Mouse (Mus musculus): ENCODE results near the gene Prrt1.

Prrt1 gene

DNA sequence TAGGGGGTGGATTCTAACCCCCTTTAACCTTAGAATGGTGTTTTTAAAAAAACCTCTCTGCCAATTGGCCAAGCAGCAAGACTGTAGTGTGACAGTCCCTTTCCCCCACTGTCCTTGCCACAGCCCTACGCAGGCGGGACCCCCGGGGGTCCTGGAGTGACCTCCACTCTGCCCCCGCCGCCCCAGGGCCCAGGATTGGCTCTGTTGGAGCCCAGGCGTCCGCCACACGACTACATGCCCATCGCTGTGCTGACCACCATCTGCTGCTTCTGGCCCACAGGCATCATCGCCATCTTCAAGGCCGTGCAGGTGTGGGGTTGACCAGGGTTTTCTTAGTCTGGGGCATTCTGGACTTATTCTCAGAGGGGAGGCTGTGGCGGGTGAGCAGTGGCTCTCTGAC, 2.3 kb downstream of the Prrt1 start:
- ChIA-PET POLR2A (interaction anchor here in 1 of 4 experiments (1.8 kb wide), 1 partner anchor 13 kb away, joined by 18 read pairs; the partner anchor contains the start of gene Fkbpl), CTCF (interaction anchor here in 1 of 4 experiments (1.6 kb wide), 1 partner anchor 13 kb away, joined by 10 read pairs; no protein-coding TSS in a partner anchor)

GRCm38 (mm10) chr17:34632261-34632691, 2.9 kb downstream of the Prrt1 start:
- ChIA-PET CTCF (interaction anchor here (0.5 to 1.6 kb wide), 14 partner anchors 9 to 313 kb away, joined by 3 to 12 read pairs (median 5); partner anchors contain the start of genes Atf6b (in 1 of the 4), Fkbpl (in 1 of the 4) and Pbx2 (in 1 of the 4)), POLR2A (interaction anchor here (0.5 to 1.8 kb wide), 37 partner anchors 9 to 677 kb away, joined by 3 to 24 read pairs (median 4); partner anchors contain the start of genes Atf6b (in 4 of the 4), Fkbpl (in 3 of the 4), Agpat1 (in 2 of the 4) and Pbx2 (in 2 of the 4))

DNA sequence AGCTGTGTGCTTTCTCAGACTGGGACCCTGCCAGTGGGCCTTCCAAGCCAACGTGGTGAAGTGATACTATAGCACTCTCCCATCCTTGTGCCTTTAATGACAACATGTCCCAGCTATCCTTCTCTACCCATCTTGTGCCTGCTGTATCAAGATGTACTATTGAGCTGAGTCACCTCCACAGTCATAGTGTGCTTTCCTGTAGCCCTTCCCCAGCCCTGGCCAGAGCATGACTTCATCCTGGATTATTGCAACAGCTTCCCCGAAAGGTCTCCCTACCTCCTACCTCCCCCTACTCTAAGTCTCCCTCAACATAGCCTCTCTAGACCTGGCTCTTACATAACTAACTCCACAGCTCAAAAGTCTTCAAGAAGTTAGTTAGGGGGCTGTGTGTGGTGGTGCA, 6.3 kb downstream of the Prrt1 start:
- POLR2A ChIA-PET = interaction anchor here in 2 of 4 experiments (0.6 to 1.6 kb wide), 4 partner anchors 10 to 315 kb away, joined by 3 to 5 read pairs (median 4); partner anchors contain the start of gene Atf6b (in 1 of the 2)

DNA sequence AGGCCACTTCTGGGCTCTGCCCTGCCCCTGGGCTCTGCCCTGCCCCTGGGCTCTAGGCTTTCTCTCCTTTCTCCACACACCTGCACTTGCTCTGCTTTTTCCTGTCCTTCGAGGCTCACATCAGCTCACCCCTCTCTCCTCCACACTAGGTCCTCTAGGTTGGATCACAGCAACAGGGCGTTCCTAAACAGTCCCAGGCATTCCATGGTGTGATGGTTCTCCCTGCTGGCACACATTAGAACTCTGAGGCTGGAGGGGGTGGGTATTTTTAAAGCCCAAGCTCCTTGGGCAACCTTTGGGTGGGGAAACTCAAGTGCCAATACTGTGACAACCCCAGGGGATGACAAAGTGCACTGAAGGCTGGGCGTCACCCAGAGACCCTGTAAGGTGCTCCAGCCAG, 8.1 kb downstream of the Prrt1 start:
- POLR2A ChIA-PET = interaction anchor here in 2 of 4 experiments (1.0 to 1.6 kb wide), 4 partner anchors 10 to 33 kb away, joined by 3 to 4 read pairs (median 4); partner anchors contain the start of genes Atf6b (in 2 of the 2) and Agpat1 (in 1 of the 2)
- CTCF ChIA-PET = interaction anchor here in 1 of 4 experiments (0.6 to 0.9 kb wide), 2 partner anchors 18 to 335 kb away, joined by 3 to 4 read pairs; partner anchors contain the start of gene Hspa1l

More for the DNA sequence above, 6.3 kb downstream of the Prrt1 start:
- CTCF ChIA-PET = interaction anchor here in 2 of 4 experiments (0.8 to 1.1 kb wide), 2 partner anchors 15 to 17 kb away, joined by 3 read pairs; no protein-coding TSS in a partner anchor

DNA sequence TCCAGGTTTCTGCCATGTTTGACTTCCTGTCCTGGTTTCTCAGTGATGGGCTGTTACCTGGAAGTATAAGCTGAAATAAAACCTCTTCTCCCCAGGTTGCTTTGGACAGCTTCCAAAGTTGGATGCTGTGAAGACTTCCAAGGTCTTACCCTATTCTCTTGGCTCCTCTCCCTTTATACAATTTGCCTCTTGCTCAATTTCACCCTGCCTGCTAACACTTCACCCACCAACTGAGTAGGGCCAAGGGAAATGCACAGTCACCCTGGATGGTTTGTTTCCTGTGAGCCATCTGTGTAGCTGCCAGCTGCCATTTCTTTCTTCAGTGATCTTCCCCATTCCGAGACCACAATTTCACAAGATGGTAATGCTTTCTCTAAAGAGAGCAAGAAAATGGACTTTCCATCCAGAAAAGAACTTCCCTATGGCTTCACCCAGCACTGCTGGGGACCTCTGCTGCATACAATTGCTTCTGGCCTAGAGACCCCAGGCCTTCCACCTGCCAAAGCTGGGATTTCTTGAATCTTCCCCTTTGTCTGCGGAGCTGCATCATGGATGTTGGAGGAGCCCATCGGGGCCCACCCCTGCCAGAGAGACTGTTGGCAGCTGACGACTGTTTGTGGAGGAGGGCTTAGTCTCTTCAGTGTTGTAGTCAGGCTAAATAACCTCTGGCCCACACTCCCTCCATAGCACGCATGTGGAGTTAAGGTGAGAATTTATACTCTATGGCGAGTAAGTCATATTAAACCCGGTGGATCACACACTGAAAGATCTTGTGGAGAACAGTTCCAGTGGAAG, 10.3 kb downstream of the Prrt1 start:
- CTCF ChIA-PET = no interaction called here

DNA sequence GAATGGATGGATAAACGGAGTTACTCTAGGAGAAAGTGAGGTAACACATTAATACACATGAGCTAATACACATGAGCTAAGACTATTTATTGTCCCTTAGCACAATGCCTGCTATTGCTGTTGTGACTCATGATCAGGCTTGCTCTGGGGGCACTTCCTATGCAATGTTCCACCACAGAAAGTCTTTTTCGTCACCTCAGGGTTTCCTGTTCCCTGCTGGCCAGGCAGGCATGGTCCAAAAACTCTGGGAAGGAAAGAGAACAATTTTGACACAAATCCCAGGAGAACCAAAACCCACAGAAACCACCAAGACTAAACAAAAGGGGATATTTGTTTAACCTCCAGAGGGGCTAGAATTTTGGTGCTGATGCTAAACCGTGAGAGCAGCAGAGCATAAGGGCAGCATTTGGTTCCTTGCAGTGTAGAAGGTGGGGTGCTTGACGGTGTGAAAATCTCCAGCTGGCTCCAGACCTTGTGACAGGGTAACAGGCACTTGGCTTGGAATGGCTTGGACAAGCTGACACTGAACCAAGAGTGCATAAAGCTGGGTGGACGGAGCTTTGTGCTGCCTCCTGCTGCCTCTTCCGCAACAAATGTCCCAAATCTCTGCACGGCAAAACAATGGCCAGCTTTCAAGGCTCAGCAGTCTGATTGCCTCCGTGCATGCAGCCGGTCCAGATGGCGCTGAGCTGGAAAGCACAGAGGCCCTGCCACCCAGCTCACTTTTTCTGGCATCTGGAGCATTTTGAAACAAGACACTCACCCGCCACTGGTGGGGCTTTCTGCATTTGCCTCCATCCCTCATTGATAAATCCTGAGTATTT, 11.7 kb downstream of the Prrt1 start:
- CTCF ChIA-PET = interaction anchor here in 3 of 4 experiments (0.7 to 1.6 kb wide), 5 partner anchors 9 to 46 kb away, joined by 3 to 5 read pairs (median 3); no protein-coding TSS in a partner anchor
- POLR2A ChIA-PET = interaction anchor here (0.5 to 1.5 kb wide), 6 partner anchors 8 to 421 kb away, joined by 3 to 4 read pairs (median 3); no protein-coding TSS in a partner anchor

More for the DNA sequence above, 10.3 kb downstream of the Prrt1 start:
- POLR2A ChIA-PET = interaction anchor here in 1 of 4 experiments (1.1 kb wide), 1 partner anchor 313 kb away, joined by 3 read pairs; no protein-coding TSS in a partner anchor

- ChIA-PET POLR2A (interaction anchor here in 1 of 4 experiments (1.5 kb wide), 1 partner anchor 8 kb away, joined by 3 read pairs; no protein-coding TSS in a partner anchor), CTCF (interaction anchor here in 2 of 4 experiments (1.3 to 1.6 kb wide), 2 partner anchors 10 to 23 kb away, joined by 4 to 5 read pairs; no protein-coding TSS in a partner anchor)
Measured at GRCm38 (mm10) chr17:34641945-34642344, 12.6 kb downstream of the Prrt1 start.

- ChIA-PET CTCF (interaction anchor here in 2 of 4 experiments (0.6 to 1.3 kb wide), 2 partner anchors 10 to 24 kb away, joined by 3 to 5 read pairs; no protein-coding TSS in a partner anchor), POLR2A (interaction anchor here in 2 of 4 experiments (1.1 to 2.8 kb wide), 6 partner anchors 11 to 45 kb away, joined by 3 to 19 read pairs (median 10); partner anchors contain the start of genes Ager (in 1 of the 2), Agpat1 (in 1 of the 2), Ppt2 (in 1 of the 2) and Rnf5 (in 1 of the 2))
Measured at GRCm38 (mm10) chr17:34643379-34643778, 14.0 kb downstream of the Prrt1 start.

DNA sequence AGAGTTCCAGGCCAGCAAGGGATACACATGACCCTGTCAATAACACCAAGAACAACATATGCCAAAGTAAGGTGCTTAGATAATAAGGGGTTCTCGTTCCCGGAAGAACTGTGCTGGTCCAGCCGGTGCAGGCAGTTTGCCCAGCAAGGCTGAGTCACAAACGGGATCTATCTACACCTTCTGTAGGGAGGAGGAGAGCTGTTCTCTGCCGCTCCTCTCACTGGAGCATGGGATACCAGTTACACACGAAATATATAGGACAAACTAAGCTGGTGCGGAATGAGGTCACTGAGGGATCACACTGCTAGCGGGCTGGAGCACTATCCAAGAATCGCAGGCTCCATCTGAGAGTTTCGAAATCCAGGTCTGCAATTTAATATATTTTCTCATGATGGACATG, 14.6 kb downstream of the Prrt1 start:
- ChIA-PET CTCF (interaction anchor here in 3 of 4 experiments (0.6 to 1.5 kb wide), 8 partner anchors 9 to 88 kb away, joined by 3 to 8 read pairs (median 5); partner anchors contain the start of genes Agpat1 (in 1 of the 3) and Rnf5 (in 1 of the 3)), POLR2A (interaction anchor here in 2 of 4 experiments (1.0 to 2.8 kb wide), 12 partner anchors 10 to 612 kb away, joined by 3 to 19 read pairs (median 8); partner anchors contain the start of genes Agpat1 (in 2 of the 2), Rnf5 (in 2 of the 2), Ager (in 1 of the 2) and Apom (in 1 of the 2))

DNA sequence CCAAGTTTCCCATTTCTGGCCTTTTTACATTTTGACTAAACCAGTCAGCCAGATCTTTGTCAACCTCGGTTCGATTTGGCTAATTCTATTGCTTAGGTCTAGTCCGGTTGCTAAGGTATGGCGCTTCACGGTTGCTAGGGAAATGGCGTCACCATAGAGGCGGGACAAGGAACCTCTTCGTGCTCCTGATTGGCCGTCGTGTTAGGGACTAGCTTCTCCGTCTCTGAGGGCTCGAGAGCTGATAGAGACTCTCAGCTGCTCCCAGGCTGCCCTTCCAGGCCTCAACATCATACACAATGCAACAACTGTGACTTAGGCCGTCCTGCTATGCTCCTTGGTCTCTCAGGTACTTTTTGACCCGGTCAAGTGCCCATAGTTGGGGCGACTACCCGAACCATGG, 15.3 kb downstream of the Prrt1 start, which contains the start of gene Fkbpl:
TSS of gene Fkbpl (plus strand) at position 157 of the 400 bp plus-strand sequence.
- CTCF ChIA-PET = interaction anchor here in 3 of 4 experiments (0.8 to 1.5 kb wide), 12 partner anchors 9 to 564 kb away, joined by 3 to 8 read pairs (median 3); partner anchors contain the start of genes Agpat1 (in 1 of the 3) and Rnf5 (in 1 of the 3)
- POLR2A ChIA-PET = interaction anchor here in 3 of 4 experiments (0.5 to 4.0 kb wide), 25 partner anchors 9 to 1274 kb away, joined by 3 to 19 read pairs (median 5); partner anchors contain the start of genes Agpat1 (in 2 of the 3), Rnf5 (in 2 of the 3), Ager (in 1 of the 3) and Apom (in 1 of the 3)

GRCm38 (mm10) chr17:34645256-34645829, 16.0 kb downstream of the Prrt1 start:
- POLR2A ChIA-PET = interaction anchor here in 3 of 4 experiments (0.5 to 4.0 kb wide), 25 partner anchors 9 to 1273 kb away, joined by 3 to 19 read pairs (median 5); partner anchors contain the start of genes Agpat1 (in 2 of the 3), Rnf5 (in 2 of the 3), Ager (in 1 of the 3) and Apom (in 1 of the 3)
- CTCF ChIA-PET = interaction anchor here in 3 of 4 experiments (0.6 to 1.5 kb wide), 10 partner anchors 8 to 565 kb away, joined by 3 to 8 read pairs (median 3); partner anchors contain the start of genes Agpat1 (in 1 of the 3), Gpsm3 (in 1 of the 3) and Rnf5 (in 1 of the 3)

DNA sequence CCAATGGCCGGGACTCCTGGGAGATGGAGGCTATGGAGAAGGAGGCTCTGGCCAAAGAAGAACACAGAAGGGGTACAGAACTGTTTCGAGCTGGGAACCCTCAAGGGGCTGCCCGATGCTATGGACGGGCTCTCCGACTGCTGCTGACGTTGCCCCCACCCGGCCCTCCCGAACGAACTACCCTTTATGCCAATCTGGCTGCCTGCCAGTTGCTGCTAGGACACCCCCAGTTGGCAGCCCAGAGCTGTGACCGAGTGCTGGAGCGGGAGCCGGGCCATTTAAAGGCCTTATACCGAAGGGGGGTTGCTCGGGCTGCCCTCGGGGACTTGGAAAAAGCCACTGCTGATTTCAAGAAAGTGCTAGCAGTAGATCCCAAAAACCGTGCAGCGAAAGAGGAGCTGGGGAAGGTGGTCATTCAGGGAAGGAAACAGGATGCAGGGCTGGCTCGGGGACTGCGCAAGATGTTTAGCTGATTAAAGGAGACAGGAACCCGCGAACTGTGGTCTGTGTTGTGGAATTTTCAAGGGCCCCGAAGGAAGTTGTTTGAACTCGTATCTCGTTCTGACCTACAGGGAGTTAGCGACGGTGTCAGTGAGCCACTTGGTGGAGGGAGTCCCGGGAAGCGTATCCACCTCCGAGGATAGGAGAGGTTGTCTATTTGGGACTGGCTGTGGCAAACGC, 16.6 kb downstream of the Prrt1 start:
- POLR2A ChIA-PET = interaction anchor here in 3 of 4 experiments (0.7 to 4.0 kb wide), 18 partner anchors 10 to 690 kb away, joined by 3 to 24 read pairs (median 6); partner anchors contain the start of genes Pbx2 (in 2 of the 3), Agpat1 (in 1 of the 3), Gpsm3 (in 1 of the 3) and Lsm2 (in 1 of the 3)
- CTCF ChIA-PET = interaction anchor here in 1 of 4 experiments (1.1 to 1.4 kb wide), 2 partner anchors 23 to 523 kb away, joined by 3 to 4 read pairs; no protein-coding TSS in a partner anchor

DNA sequence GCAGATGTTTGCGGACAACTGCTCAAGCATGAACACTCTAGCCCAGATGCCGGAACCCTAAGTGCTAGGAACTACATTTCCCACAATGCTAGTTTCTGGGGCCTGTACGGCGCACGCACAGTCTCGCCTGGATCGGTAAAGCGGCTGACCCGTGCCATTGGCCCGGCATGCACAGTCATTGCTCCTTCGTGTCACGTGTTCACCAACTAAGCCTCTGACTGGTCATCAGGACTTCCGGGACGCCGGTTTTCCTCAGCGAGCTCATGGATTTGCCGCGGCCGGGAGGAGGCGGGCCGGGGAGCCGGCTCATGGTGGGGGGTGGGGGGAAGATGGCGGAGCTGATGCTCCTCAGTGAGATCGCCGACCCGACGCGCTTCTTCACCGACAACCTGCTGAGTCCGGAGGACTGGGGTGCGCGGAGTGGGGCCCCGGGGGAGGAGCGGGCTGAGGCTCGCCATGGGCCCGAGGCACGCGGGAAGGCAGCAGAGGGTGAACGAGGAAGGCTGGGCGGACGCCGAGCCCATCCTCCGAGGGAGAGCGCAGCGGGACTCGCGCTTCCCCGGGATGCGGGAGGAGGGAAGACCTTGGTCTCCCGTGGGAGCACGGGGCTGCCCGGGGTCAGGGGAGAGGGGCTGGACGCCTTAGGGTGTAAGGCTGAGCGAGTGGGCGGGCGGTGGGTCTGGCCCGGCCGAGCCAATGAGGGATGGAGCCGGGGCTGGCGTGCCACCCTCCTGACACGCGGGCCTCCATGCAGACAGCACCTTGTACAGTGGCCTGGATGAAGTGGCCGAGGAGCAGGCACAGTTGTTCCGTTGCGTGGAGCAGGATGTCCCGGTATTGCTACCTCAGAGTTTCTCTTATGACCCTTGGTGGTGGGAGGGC, 17.8 kb downstream of the Prrt1 start, which contains the start of gene Atf6b:
TSS of gene Atf6b (plus strand) at position 241 of the 882 bp plus-strand sequence.
- ChIA-PET POLR2A (interaction anchor here (0.5 to 4.0 kb wide), 62 partner anchors 8 to 1175 kb away, joined by 3 to 24 read pairs (median 4); partner anchors contain the start of genes H2-DMa (in 2 of the 4), Pbx2 (in 2 of the 4), Prrt1 (in 2 of the 4) and Agpat1 (in 1 of the 4)), CTCF (interaction anchor here (0.6 to 1.4 kb wide), 24 partner anchors 13 to 522 kb away, joined by 3 to 12 read pairs (median 4); partner anchors contain the start of gene Gpsm3 (in 1 of the 4))
